Mouse (Mus musculus) midbrain, embryonic 14.5 days (tissue): ENCODE measurements around the gene Tlr9. TPM values are rescaled to one million over a fixed set of nuclear protein-coding genes. Genes with fewer than 3 reads are reported as not detected.

Source experiments
- ATAC-seq: fragments of 200-750 bp; cut with Nextera tagmentation; 2 replicates; pipeline ENCODE4 v1.8.0; 2017; ENCODE audit warnings: moderate number of reproducible peaks, moderate library complexity; ENCODE audit not compliant: low FRiP score, low TSS enrichment
- DNase-seq: peaks from one replicate; pipeline ENCODE4 v3.0.0-alpha.2; 2015
- H3K27ac ChIP-seq: fragments of 300-500 bp; sonication (generic); replicated peaks from 2 replicates; pipeline ENCODE4 v1.5.1; 2014; ENCODE audit warnings: mild to moderate bottlenecking, low read depth, low read length, moderate library complexity
- H3K27me3 ChIP-seq: fragments of 300-500 bp; sonication (generic); 2 replicates; pipeline ENCODE4 v1.6.1; 2014; ENCODE audit warnings: low read length, control low read depth, mixed read lengths; ENCODE audit not compliant: control insufficient read depth, insufficient read depth
- H3K36me3 ChIP-seq: fragments of 300-500 bp; sonication (generic); 2 replicates; pipeline ENCODE4 v1.6.1; 2014; ENCODE audit warnings: low read length, control low read depth; ENCODE audit not compliant: control insufficient read depth, insufficient read depth
- H3K4me1 ChIP-seq: fragments of 300-500 bp; sonication (generic); 2 replicates; pipeline ENCODE4 v1.6.1; 2014; ENCODE audit warnings: mild to moderate bottlenecking, antibody characterized with exemption, low read length, control low read depth; ENCODE audit not compliant: control insufficient read depth, insufficient read depth
- H3K4me2 ChIP-seq: fragments of 300-500 bp; sonication (generic); 2 replicates; pipeline ENCODE4 v1.6.1; 2014; ENCODE audit warnings: mild to moderate bottlenecking, low read length, moderate library complexity
- H3K4me3 ChIP-seq: fragments of 300-500 bp; sonication (generic); replicated peaks from 2 replicates; pipeline ENCODE4 v1.5.1; 2014; ENCODE audit warnings: low read depth, low read length
- H3K9ac ChIP-seq: fragments of 300-500 bp; sonication (generic); replicated peaks from 2 replicates; pipeline ENCODE4 v1.6.1; 2014; ENCODE audit warnings: mild to moderate bottlenecking, low read length, moderate library complexity
- H3K9me3 ChIP-seq: fragments of 300-500 bp; sonication (generic); 2 replicates; pipeline ENCODE4 v1.6.1; 2016; ENCODE audit warnings: low read length, control low read depth, mixed read lengths; ENCODE audit not compliant: control insufficient read depth
- WGBS: fragments of 180-500 bp; shearing (Covaris S2); extraction: QIAGEN DNeasy Blood & Tissue Kit; methylation state at CpG from one replicate; pipeline ENCODE4 v1.1.7; 2014; 5-methylcytosine and 5-hydroxymethylcytosine counted together
- polyA plus RNA-seq: library from polyadenylated mRNA; unstranded; fragments of >200 nt; fragmentation: Nextera tagmentation; extraction: Ambion mirVana; gene quantifications from 2 replicates; pipeline ENCODE4 v1.2.1, GENCODE M21; 2014

Gene Tlr9
- polyA plus RNA-seq, 1 experiment from 2014 or later, result 0.09 TPM

GRCm38 (mm10) chr9:106191355-106191754, 31.0 kb upstream of the Tlr9 start:
- no peak for DNase-seq
- WGBS, result 97% methylated on average over 1 of the region's 1 CpGs

DNA sequence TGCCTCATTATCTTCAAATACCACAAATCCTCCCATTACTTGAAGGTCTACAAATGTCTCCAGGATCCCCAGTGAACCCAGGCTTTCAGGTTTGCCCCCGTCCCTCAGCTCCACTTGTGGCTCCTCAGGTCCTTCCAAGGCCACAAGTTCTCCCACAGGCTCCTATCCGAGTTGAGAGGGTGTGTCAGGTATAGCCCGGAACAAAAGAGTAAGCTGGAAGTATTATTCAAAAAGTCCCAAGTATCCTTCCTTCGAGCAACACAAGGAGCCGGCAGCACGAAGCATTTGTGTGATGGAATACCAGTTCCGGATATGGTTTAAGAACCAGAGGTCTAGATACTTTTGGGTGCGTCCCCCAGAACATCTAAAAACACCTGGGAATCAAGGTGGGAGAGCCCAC, 30.4 kb upstream of the Tlr9 start:
- Histone ChIP-seq H3K9me3 (no peaks in the 10 kb centered on the region), H3K27ac (0 out of 2 replicates have a peak overlapping the region, but pooled peaks have one; percentile 8), H3K27me3 (no peaks in the 10 kb centered on the region), H3K4me1 (peaks cover 10% of the 10 kb centered on the region), H3K36me3 (peaks cover 62% of the 10 kb centered on the region), H3K4me2 (no peak overlapping the region), H3K9ac (no peak overlapping the region), H3K4me3 (no peak overlapping the region)
- WGBS, result 94% methylated on average over 8 of the region's 8 CpGs
- DNase-seq (no peak), ATAC-seq (no peak)

More at GRCm38 (mm10) chr9:106191355-106191754, 31.0 kb upstream of the Tlr9 start:
- Histone ChIP-seq H3K9me3 (no peaks in the 10 kb centered on the region), H3K9ac (no peak overlapping the region), H3K4me2 (no peak overlapping the region), H3K4me3 (no peak overlapping the region), H3K4me1 (peaks cover 10% of the 10 kb centered on the region), H3K27me3 (no peaks in the 10 kb centered on the region), H3K27ac (no peak overlapping the region), H3K36me3 (peaks cover 69% of the 10 kb centered on the region)
- no peak for ATAC-seq

DNA sequence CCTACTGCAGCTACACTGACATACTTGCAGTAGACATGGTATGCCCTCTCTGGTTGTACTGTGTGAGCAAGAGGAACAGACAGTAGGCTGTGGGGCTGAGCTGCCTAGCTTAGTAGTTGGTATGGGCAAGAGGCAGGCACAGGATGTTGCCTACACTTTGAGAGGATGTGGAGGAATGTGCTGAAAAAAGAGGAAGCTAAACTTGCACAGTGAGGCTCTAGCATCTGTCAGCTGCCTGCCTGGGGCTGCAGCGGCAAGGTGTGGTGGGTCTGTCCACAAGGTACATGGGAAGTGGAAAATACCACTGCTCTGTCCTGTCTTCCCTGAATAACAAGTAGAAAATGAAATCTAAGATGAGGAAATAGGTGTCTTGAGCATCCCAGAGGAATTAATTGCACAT, 29.4 kb upstream of the Tlr9 start:
- H3K36me3 ChIP-seq, result peaks cover 52% of the 10 kb centered on the region
- no peak overlapping the region for H3K9ac ChIP-seq
- WGBS, result 94% methylated on average over 1 of the region's 1 CpGs
- no peak overlapping the region for H3K27ac ChIP-seq
- H3K4me1 ChIP-seq, result peaks cover 10% of the 10 kb centered on the region
- no peak overlapping the region for H3K4me3 ChIP-seq
- no peak for DNase-seq
- H3K27me3 ChIP-seq, result no peaks in the 10 kb centered on the region
- no peak for ATAC-seq
- H3K9me3 ChIP-seq, result no peaks in the 10 kb centered on the region
- H3K4me2 ChIP-seq, result no peak overlapping the region

- Histone ChIP-seq H3K4me1 (peaks cover 11% of the 10 kb centered on the region), H3K36me3 (peaks cover 41% of the 10 kb centered on the region), H3K9me3 (no peaks in the 10 kb centered on the region), H3K4me2 (no peak overlapping the region), H3K9ac (no peak overlapping the region), H3K27me3 (no peaks in the 10 kb centered on the region), H3K4me3 (no peak overlapping the region), H3K27ac (no peak overlapping the region)
- 93% methylated on average over 8 of the region's 8 CpGs for WGBS
- DNase-seq (no peak), ATAC-seq (no peak)
Measured at GRCm38 (mm10) chr9:106193930-106194807, 28.2 kb upstream of the Tlr9 start.

- ATAC-seq (no peak), DNase-seq (peak; percentile 70)
- H3K36me3 ChIP-seq, result peaks cover 26% of the 10 kb centered on the region
- 80% methylated on average over 8 of the region's 8 CpGs for WGBS
- H3K4me3 ChIP-seq, result no peak overlapping the region
- peaks cover 14% of the 10 kb centered on the region for H3K4me1 ChIP-seq
- H3K27ac ChIP-seq, result peak overlapping the region; percentile 55
- H3K9ac ChIP-seq, result no peak overlapping the region
- H3K4me2 ChIP-seq, result no peak overlapping the region
- H3K27me3 ChIP-seq, result no peaks in the 10 kb centered on the region
- no peaks in the 10 kb centered on the region for H3K9me3 ChIP-seq
Measured at GRCm38 (mm10) chr9:106195693-106196092, 26.7 kb upstream of the Tlr9 start.

DNA sequence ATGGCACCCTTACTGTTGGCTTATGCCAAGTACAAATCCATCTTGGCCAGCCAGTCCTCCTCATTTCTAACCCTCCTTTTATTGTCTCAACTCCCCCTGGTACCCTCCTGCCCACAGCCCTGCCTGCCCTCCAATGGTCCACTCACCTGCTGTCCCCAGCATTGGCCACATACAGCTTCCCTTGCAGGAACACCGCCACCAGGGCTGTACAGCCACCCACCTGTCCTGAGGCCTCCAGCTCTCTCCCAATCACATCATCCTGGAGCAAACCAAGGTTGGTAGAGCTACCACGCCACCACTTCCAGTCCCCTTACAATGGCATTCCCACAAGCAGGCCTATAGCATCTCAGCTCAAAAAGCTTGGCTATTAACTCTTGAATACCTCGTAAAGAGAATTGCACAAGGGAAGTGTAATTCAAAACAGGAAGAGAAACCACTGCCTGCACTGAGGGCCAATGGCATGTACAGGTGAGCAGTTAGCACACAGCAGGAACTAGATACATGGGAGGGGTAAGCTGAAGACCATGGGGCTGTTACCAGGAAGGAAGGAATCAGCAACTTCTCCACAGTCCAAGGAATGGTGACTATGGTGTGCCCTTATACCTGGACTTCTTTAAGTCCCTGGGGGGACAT, 25.2 kb upstream of the Tlr9 start:
- H3K27ac ChIP-seq, result no peak overlapping the region
- WGBS, result 91% methylated on average over 3 of the region's 3 CpGs

DNA sequence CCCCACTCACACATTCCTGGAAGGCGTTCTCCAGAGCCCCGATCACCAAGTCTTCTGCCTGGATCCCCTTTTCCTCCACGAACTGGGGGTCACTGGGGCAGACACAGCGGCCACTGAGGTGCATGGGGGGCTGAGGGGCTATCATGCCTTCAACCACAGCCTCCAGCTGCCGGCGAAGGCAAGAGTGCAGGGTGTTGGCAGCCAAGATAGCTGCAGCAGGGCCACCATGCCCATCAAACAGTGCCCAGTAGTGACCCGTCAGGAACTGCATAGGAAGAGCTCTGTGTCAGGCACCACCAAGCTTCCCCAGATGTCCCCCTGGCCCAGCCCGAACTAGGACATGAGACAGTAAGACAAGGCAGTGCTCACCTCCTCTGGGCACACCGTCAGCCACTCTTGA, 24.7 kb upstream of the Tlr9 start:
- Histone ChIP-seq H3K4me1 (peaks cover 17% of the 10 kb centered on the region), H3K9ac (no peak overlapping the region), H3K9me3 (no peaks in the 10 kb centered on the region), H3K27me3 (no peaks in the 10 kb centered on the region), H3K27ac (no peak overlapping the region), H3K4me3 (no peak overlapping the region), H3K36me3 (peaks cover 5% of the 10 kb centered on the region), H3K4me2 (no peak overlapping the region)
- no peak for DNase-seq
- no peak for ATAC-seq
- WGBS, result 92% methylated on average over 9 of the region's 9 CpGs

More for the DNA sequence above, 25.2 kb upstream of the Tlr9 start:
- Histone ChIP-seq H3K9ac (no peak overlapping the region), H3K4me2 (no peak overlapping the region), H3K27me3 (no peaks in the 10 kb centered on the region), H3K36me3 (peaks cover 10% of the 10 kb centered on the region), H3K4me1 (peaks cover 15% of the 10 kb centered on the region), H3K4me3 (no peak overlapping the region), H3K9me3 (no peaks in the 10 kb centered on the region)
- no peak for ATAC-seq
- DNase-seq, result no peak

- Histone ChIP-seq H3K9ac (peak overlapping the region; percentile 63), H3K27ac (no peak overlapping the region), H3K4me1 (peaks cover 25% of the 10 kb centered on the region), H3K27me3 (no peaks in the 10 kb centered on the region), H3K4me3 (peak overlapping the region; percentile 47), H3K4me2 (peak overlapping the region; percentile 73), H3K36me3 (no peaks in the 10 kb centered on the region), H3K9me3 (no peaks in the 10 kb centered on the region)
- under 1% methylated on average over 50 of the region's 51 CpGs for WGBS
- DNase-seq (peak; percentile 71), ATAC-seq (peak; percentile 46)
Measured at GRCm38 (mm10) chr9:106198962-106199458, 23.4 kb upstream of the Tlr9 start.
